Mouse (Mus musculus) forebrain, embryonic 15.5 days (tissue): Measurements from ENCODE around the gene Slc45a1. TPM values are rescaled to one million over a fixed set of nuclear protein-coding genes. Genes with fewer than 3 reads are reported as not detected.
"Not testable (repeated sequence)": the region's sequence is repeated elsewhere in the genome, so short reads cannot be mapped to it uniquely, and the experiment has no call there.

ENCODE experiments used
- ATAC-seq: fragments of 200-750 bp; cut with Nextera tagmentation; replicated peaks from 2 replicates; pipeline ENCODE4 v1.8.0; 2017; ENCODE audit warnings: mild to moderate bottlenecking, moderate TSS enrichment, moderate library complexity
- H3K27ac ChIP-seq: fragments of 300-500 bp; sonication (generic); replicated peaks from 2 replicates; pipeline ENCODE4 v1.5.1; 2015; ENCODE audit warnings: mild to moderate bottlenecking, inconsistent platforms
- H3K27me3 ChIP-seq: fragments of 300-500 bp; sonication (generic); 2 replicates; pipeline ENCODE4 v1.6.1; 2015; ENCODE audit warnings: inconsistent platforms
- H3K36me3 ChIP-seq: fragments of 300-500 bp; sonication (generic); 2 replicates; pipeline ENCODE4 v1.6.1; 2015; ENCODE audit warnings: mild to moderate bottlenecking, inconsistent platforms
- H3K4me1 ChIP-seq: fragments of 300-500 bp; sonication (generic); 2 replicates; pipeline ENCODE4 v1.6.1; 2015; ENCODE audit warnings: inconsistent platforms
- H3K4me2 ChIP-seq: fragments of 300-500 bp; sonication (generic); replicated peaks from 2 replicates; pipeline ENCODE4 v1.6.1; 2015; ENCODE audit warnings: mild to moderate bottlenecking, inconsistent platforms
- H3K4me3 ChIP-seq: fragments of 300-500 bp; sonication (generic); 2 replicates; pipeline ENCODE4 v1.5.1; 2015; ENCODE audit warnings: mild to moderate bottlenecking, inconsistent platforms
- H3K9ac ChIP-seq: fragments of 300-500 bp; sonication (generic); replicated peaks from 2 replicates; pipeline ENCODE4 v1.6.1; 2015; ENCODE audit warnings: mild to moderate bottlenecking, inconsistent platforms
- H3K9me3 ChIP-seq: fragments of 300-500 bp; sonication (generic); 2 replicates; pipeline ENCODE4 v1.6.1; 2016; ENCODE audit warnings: inconsistent platforms
- WGBS: fragments of 180-500 bp; shearing (Covaris S2); methylation state at CpG from one replicate; pipeline ENCODE4 v1.1.7; 2015; ENCODE audit warnings: mixed read lengths; 5-methylcytosine and 5-hydroxymethylcytosine counted together
- polyA plus RNA-seq: library from polyadenylated mRNA; unstranded; fragments of >200 nt; fragmentation: Nextera tagmentation; extraction: Ambion mirVana; gene quantifications from 2 replicates; pipeline ENCODE4 v1.2.1, GENCODE M21; 2015

Slc45a1 gene
- polyA plus RNA-seq, 1 experiment from 2014 or later, result 19.0 TPM

- ATAC-seq, result no peak
- Histone ChIP-seq H3K9me3 (no peaks in the 10 kb centered on the region), H3K4me1 (no peaks in the 10 kb centered on the region), H3K27me3 (no peaks in the 10 kb centered on the region), H3K27ac (no peak overlapping the region), H3K4me3 (no peak overlapping the region), H3K9ac (no peak overlapping the region), H3K36me3 (peaks cover 69% of the 10 kb centered on the region), H3K4me2 (no peak overlapping the region)
- WGBS, result 95% methylated on average over 20 of the region's 20 CpGs
Observed at GRCm38 (mm10) chr4:150616841-150617240, 35.1 kb downstream of the Slc45a1 start.

- Histone ChIP-seq H3K9me3 (no peaks in the 10 kb centered on the region), H3K4me2 (no peak overlapping the region), H3K27me3 (no peaks in the 10 kb centered on the region), H3K4me1 (no peaks in the 10 kb centered on the region), H3K36me3 (peaks cover 71% of the 10 kb centered on the region), H3K9ac (no peak overlapping the region), H3K4me3 (no peak overlapping the region), H3K27ac (no peak overlapping the region)
- no peak for ATAC-seq
- 74% methylated on average over 13 of the region's 13 CpGs for WGBS
Observed at GRCm38 (mm10) chr4:150616029-150616420, 35.9 kb downstream of the Slc45a1 start.

GRCm38 (mm10) chr4:150615251-150616028 is 36.5 kb downstream of the Slc45a1 start:
- 92% methylated on average over 12 of the region's 12 CpGs for WGBS
- Histone ChIP-seq H3K36me3 (peaks cover 71% of the 10 kb centered on the region), H3K27me3 (no peaks in the 10 kb centered on the region), H3K9ac (no peak overlapping the region), H3K9me3 (no peaks in the 10 kb centered on the region), H3K4me1 (no peaks in the 10 kb centered on the region), H3K4me2 (no peak overlapping the region), H3K27ac (no peak overlapping the region), H3K4me3 (no peak overlapping the region)
- no peak for ATAC-seq

- Histone ChIP-seq H3K9me3 (no peaks in the 10 kb centered on the region), H3K4me2 (no peak overlapping the region), H3K4me3 (no peak overlapping the region), H3K27me3 (no peaks in the 10 kb centered on the region), H3K4me1 (no peaks in the 10 kb centered on the region), H3K27ac (no peak overlapping the region), H3K9ac (no peak overlapping the region), H3K36me3 (peaks cover 65% of the 10 kb centered on the region)
- no peak for ATAC-seq
- WGBS, result 94% methylated on average over 7 of the region's 7 CpGs
Observed at GRCm38 (mm10) chr4:150613715-150614114, 38.3 kb downstream of the Slc45a1 start.

GRCm38 (mm10) chr4:150608670-150609069 is 43.3 kb downstream of the Slc45a1 start:
- Histone ChIP-seq H3K4me1 (peaks cover 22% of the 10 kb centered on the region), H3K9me3 (no peaks in the 10 kb centered on the region), H3K4me2 (no peak overlapping the region), H3K27ac (no peak overlapping the region), H3K27me3 (no peaks in the 10 kb centered on the region), H3K9ac (no peak overlapping the region), H3K36me3 (peaks cover 19% of the 10 kb centered on the region), H3K4me3 (no peak overlapping the region)
- ATAC-seq, result no peak
- WGBS, result 100% methylated on average over 3 of the region's 3 CpGs

GRCm38 (mm10) chr4:150606449-150607161 is 45.4 kb downstream of the Slc45a1 start:
- peak; percentile 77 for ATAC-seq
- 4% methylated on average over 3 of the region's 3 CpGs for WGBS
- Histone ChIP-seq H3K9me3 (no peaks in the 10 kb centered on the region), H3K36me3 (no peaks in the 10 kb centered on the region), H3K4me1 (peaks cover 22% of the 10 kb centered on the region), H3K4me2 (no peak overlapping the region), H3K27me3 (no peaks in the 10 kb centered on the region), H3K9ac (no peak overlapping the region), H3K27ac (peak overlapping the region; percentile 80), H3K4me3 (no peak overlapping the region)

- peaks cover 22% of the 10 kb centered on the region for H3K4me1 ChIP-seq
- no peak for ATAC-seq
- WGBS, result 85% methylated on average over 3 of the region's 3 CpGs
- H3K36me3 ChIP-seq, result no peaks in the 10 kb centered on the region
- no peak overlapping the region for H3K4me3 ChIP-seq
- H3K27me3 ChIP-seq, result no peaks in the 10 kb centered on the region
- no peaks in the 10 kb centered on the region for H3K9me3 ChIP-seq
- H3K4me2 ChIP-seq, result no peak overlapping the region
- no peak overlapping the region for H3K9ac ChIP-seq
- peak overlapping the region; percentile 80 for H3K27ac ChIP-seq
Observed at GRCm38 (mm10) chr4:150605804-150606203, 46.2 kb downstream of the Slc45a1 start.

- Histone ChIP-seq H3K4me1 (peaks cover 34% of the 10 kb centered on the region), H3K9ac (no peak overlapping the region), H3K9me3 (no peaks in the 10 kb centered on the region), H3K27ac (no peak overlapping the region), H3K4me3 (no peak overlapping the region), H3K27me3 (no peaks in the 10 kb centered on the region), H3K4me2 (no peak overlapping the region), H3K36me3 (no peaks in the 10 kb centered on the region)
- ATAC-seq, result no peak
- WGBS, result 96% methylated on average over 1 of the region's 1 CpGs
Observed at GRCm38 (mm10) chr4:150603366-150604061, 48.5 kb downstream of the Slc45a1 start.

GRCm38 (mm10) chr4:150601489-150601888 is 50.5 kb downstream of the Slc45a1 start:
- 45% methylated on average over 10 of the region's 10 CpGs for WGBS
- Histone ChIP-seq H3K4me3 (no peak overlapping the region), H3K4me1 (peaks cover 28% of the 10 kb centered on the region), H3K27me3 (no peaks in the 10 kb centered on the region), H3K9me3 (no peaks in the 10 kb centered on the region), H3K36me3 (no peaks in the 10 kb centered on the region), H3K27ac (no peak overlapping the region; the same call in 1 of the 2 replicates), H3K4me2 (no peak overlapping the region), H3K9ac (no peak overlapping the region)
- no peak for ATAC-seq

GRCm38 (mm10) chr4:150600503-150600902 is 51.5 kb downstream of the Slc45a1 start:
- H3K27me3 ChIP-seq, H3K36me3 ChIP-seq, ATAC-seq, H3K4me3 ChIP-seq, H3K9ac ChIP-seq, H3K27ac ChIP-seq, H3K4me2 ChIP-seq, H3K9me3 ChIP-seq: not testable (repeated sequence)
- peaks cover 18% of the 10 kb centered on the region for H3K4me1 ChIP-seq
- WGBS, result 88% methylated on average over 2 of the region's 2 CpGs

GRCm38 (mm10) chr4:150599119-150599992 is 52.6 kb downstream of the Slc45a1 start:
- H3K27me3 ChIP-seq, result no peaks in the 10 kb centered on the region
- H3K9me3 ChIP-seq, result no peaks in the 10 kb centered on the region
- WGBS, result 63% methylated on average over 3 of the region's 3 CpGs
- no peak overlapping the region for H3K4me3 ChIP-seq
- H3K4me2 ChIP-seq, result no peak overlapping the region
- H3K4me1 ChIP-seq, result peaks cover 16% of the 10 kb centered on the region
- no peak overlapping the region for H3K27ac ChIP-seq
- no peak for ATAC-seq
- no peak overlapping the region for H3K9ac ChIP-seq
- no peaks in the 10 kb centered on the region for H3K36me3 ChIP-seq
